Mouse (Mus musculus): ENCODE data around the gene Srpk1.
A peak's percentile ranks its signal among the peaks of the same experiment; 100 is the strongest.
"Not testable (repeated sequence)": the region's sequence is repeated elsewhere in the genome, so short reads cannot be mapped to it uniquely, and the experiment has no call there.

Srpk1 gene

DNA sequence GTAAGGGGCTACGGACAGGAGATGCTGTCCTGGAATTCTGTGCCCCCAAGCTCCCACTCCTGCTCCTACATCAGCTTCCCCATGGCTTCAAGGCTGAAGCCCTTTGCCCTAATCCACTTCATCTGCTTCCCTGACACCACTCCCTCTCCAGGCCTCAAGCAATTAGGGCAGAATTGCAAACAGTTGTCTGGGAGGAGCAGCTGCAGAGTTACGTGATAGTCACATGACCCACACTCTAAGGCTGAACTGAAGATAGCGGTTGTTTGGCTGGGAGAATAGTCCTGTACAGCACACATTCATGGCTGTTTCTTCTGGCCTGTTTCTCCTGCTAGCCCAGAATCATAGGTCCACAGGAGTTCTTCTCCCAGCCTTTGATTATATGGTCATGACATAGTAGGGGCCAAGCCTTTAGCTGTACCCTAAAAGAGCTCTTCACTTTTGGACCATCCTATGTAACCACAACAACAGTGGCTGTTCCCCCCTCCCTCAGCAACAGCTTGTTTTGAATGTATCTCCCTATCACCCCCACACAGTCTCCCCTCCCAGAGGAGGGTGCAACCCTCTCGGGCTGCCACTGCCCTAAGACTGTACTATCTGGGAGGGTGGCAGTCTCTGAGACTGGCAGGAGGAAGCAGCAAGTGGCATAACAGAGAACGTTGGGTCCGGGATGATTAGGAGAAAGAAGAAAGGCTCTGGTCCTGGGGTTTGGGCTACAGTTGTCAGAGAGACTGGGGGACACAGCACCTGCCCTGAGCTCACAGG is 65.7 kb downstream of the Srpk1 start:
- DNase-seq (ENCODE audit: low spot score in 2 of 2), result no peak

DNA sequence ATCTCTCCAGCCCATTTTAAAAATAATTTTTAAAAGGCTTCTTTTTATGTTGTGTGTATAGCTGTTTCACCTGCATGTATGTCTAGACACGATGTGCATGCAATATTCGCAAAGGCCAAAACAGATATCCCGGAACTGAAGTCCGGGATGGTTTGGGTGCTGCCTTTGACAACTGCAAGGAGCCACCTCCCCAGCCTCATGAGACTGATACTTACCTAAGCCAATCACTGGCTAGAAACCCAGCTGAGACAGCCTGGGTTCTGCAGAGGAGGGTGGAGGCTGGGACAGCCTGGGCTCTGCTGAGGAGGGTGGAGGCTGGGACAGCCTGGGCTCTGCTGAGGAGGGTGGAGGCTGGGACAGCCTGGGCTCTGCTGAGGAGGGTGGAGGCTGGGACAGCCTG is 68.5 kb downstream of the Srpk1 start:
- not testable (repeated sequence) for DNase-seq (ENCODE audit: low spot score in 2 of 2)

DNA sequence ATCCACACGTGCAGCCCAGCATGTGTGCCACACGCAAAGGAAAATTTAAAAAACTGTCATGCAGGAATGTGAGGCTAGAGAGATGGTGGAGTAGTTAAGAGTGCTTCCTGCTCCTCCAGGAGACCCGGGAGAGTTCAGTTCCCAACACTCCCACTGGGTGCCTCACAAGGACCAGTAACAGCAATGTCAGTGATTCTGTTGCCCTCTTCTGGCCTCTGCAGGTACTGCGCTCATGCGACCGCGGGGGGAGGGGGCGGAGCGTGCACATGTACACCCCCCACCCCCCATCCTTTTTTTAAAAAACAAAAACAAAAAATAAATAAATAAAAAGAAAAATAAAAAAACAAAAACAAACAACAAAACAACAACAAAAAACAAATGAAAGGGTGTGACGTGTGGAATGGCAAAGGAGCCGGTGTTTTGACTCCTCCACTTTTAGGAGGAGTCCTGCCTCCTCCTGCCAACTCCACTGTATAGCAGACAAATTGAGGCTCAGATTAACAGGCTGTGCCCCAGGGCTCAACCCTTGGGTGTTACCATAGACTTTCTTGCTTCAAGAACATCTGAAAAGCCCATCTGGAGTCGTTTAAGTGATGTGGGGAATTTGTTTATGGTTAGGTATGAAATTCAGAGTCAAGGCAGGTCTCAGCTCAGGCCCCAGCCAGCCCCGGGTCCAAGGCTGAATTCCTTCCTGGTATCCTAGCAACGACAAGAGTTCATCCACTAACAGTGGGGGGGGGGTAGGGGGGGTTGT is 69.3 kb downstream of the Srpk1 start:
- DNase-seq (ENCODE audit: low spot score in 2 of 2), result peak; percentile 60 to 77

- DNase-seq (ENCODE audit: low spot score in 2 of 2), result no peak
Measured at GRCm38 (mm10) chr17:28549111-28549510, 73.4 kb downstream of the Srpk1 start, which contains the start of gene Clpsl2. Clpsl2 (plus strand) TSS chr17:28549411.

DNA sequence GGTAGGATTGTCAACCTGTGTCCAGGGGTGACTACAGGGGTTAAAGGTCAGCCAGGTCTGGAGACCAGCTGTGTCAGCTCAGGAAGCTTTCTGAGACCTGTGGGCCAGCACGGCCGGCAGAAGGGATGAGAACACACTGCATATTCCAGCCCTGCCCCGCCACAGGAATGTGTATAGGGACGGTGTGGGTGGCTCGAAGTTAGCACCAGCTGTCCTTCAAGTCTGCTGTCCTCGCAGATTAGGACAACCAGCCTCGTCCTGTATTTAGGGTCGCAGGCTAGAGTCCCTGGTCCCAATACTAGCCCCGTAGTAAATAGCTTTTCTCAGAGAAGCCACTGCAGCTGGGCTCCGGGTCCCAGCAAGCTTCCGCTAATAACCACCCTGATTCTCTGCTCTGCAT is 74.0 kb downstream of the Srpk1 start:
- no peak for DNase-seq (ENCODE audit: low spot score in 2 of 2)

- DNase-seq (ENCODE audit: low spot score in 2 of 2), result no peak
Measured at GRCm38 (mm10) chr17:28546925-28547324, 75.6 kb downstream of the Srpk1 start.

DNA sequence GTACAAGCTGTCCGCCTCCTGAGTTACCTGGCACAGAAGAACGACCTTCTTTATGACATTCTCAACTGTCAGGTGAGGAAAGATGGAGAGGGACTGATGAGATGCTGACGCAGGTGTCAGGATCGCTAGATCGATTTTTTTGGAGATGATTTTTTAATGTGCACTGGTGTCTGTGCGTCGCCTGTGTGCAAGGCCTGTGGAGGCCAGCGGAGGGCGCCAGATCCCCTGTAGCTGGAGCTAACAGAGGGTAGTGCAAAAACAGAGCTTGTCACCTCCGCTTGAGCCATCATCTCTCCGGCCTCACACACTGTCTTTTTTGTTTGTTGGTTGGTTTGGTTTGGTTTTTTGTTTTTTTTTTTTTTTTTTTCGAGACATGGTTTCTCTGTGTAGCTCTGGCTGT is 84.6 kb downstream of the Srpk1 start:
- no peak for DNase-seq (ENCODE audit: low spot score in 2 of 2)

All from urinary bladder, postnatal 4 days (tissue).